Mouse (Mus musculus): ENCODE data around the gene Dclk2. TPM values are rescaled to one million over a fixed set of nuclear protein-coding genes. Genes with fewer than 3 reads are reported as not detected.

Gene Dclk2
- polyA plus RNA-seq, 1 experiment from 2014 or later: 14.9 TPM

DNA sequence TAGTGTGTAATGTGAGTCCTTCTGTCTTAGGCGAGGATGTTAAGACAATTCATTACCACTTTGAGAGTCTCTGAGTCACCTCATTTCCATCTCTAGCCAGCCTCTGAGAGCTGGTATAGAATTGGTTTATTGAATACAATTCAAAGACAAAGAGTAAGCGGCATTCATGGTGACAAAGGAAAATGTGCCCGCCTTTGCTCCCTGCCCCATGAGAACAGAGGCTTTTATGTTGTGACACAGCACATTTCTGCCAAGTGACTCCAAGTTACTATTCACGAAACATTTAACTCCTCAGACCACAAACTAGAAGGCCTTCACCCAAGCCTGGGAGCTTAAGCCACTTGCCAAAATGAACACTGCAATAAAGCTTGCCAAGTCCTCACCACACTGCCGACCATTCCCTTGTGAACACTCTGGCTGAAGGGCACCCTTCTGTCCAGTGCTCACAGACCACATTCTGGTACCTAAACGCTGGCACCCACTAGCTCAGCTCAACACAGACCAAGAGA is 47.5 kb downstream of the Dclk2 start:
- Histone ChIP-seq H3K4me1 (ENCODE audit: control insufficient read depth, low read depth, low read length) (no peaks in the 10 kb centered on the region), H3K4me2 (ENCODE audit: low read depth, low read length) (no peak overlapping the region), H3K9me3 (replicated peaks; ENCODE audit: control insufficient read depth, low read length) (no peaks in the 10 kb centered on the region), H3K4me3 (ENCODE audit: low read depth, low read length) (no peak overlapping the region), H3K27ac (ENCODE audit: low read length) (no peak overlapping the region), H3K36me3 (ENCODE audit: control insufficient read depth, insufficient read depth) (no peaks in the 10 kb centered on the region), H3K27me3 (ENCODE audit: control insufficient read depth, insufficient read depth, low read depth, low read length) (no peaks in the 10 kb centered on the region), H3K9ac (ENCODE audit: low read depth, low read length) (no peak overlapping the region)
- WGBS (ENCODE audit: insufficient replicate concordance): 55% methylated on average over 6 of the region's 6 CpGs
- ATAC-seq (ENCODE audit: low read depth): no peak

DNA sequence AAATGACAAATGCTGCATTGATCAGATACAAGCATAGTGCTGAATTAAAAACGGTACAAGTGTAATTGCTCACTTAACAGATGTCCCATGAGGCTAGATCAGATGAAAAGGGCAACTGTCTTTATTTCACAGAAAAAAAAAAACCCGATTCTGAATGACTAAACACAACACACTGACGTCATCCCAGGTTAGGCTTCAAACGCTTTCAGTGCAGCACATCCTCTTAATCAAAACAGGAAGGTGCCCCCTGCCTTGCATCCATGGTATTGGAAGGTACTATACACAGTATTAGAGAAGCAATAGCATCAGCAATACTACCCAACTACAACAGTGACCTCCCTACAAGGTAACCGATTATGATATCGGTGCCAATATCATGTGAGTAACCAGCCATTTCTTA is 49.7 kb downstream of the Dclk2 start:
- Histone ChIP-seq H3K4me2 (ENCODE audit: low read depth, low read length) (no peak overlapping the region), H3K9ac (ENCODE audit: low read depth, low read length) (no peak overlapping the region), H3K4me3 (ENCODE audit: low read depth, low read length) (no peak overlapping the region), H3K27me3 (ENCODE audit: control insufficient read depth, insufficient read depth, low read depth, low read length) (no peaks in the 10 kb centered on the region), H3K4me1 (ENCODE audit: control insufficient read depth, low read depth, low read length) (no peaks in the 10 kb centered on the region), H3K27ac (ENCODE audit: low read length) (no peak overlapping the region), H3K36me3 (ENCODE audit: control insufficient read depth, insufficient read depth) (no peaks in the 10 kb centered on the region), H3K9me3 (replicated peaks; ENCODE audit: control insufficient read depth, low read length) (no peaks in the 10 kb centered on the region)
- ATAC-seq (ENCODE audit: low read depth): no peak
- 63% methylated on average over 6 of the region's 6 CpGs for WGBS (ENCODE audit: insufficient replicate concordance)

- Histone ChIP-seq H3K4me2 (ENCODE audit: low read depth, low read length) (no peak overlapping the region), H3K4me3 (ENCODE audit: low read depth, low read length) (no peak overlapping the region), H3K27ac (ENCODE audit: low read length) (no peak overlapping the region), H3K27me3 (ENCODE audit: control insufficient read depth, insufficient read depth, low read depth, low read length) (no peaks in the 10 kb centered on the region), H3K9ac (ENCODE audit: low read depth, low read length) (no peak overlapping the region), H3K4me1 (ENCODE audit: control insufficient read depth, low read depth, low read length) (no peaks in the 10 kb centered on the region), H3K36me3 (ENCODE audit: control insufficient read depth, insufficient read depth) (no peaks in the 10 kb centered on the region), H3K9me3 (replicated peaks; ENCODE audit: control insufficient read depth, low read length) (no peaks in the 10 kb centered on the region)
- 61% methylated on average over 3 of the region's 3 CpGs for WGBS (ENCODE audit: insufficient replicate concordance)
- ATAC-seq (ENCODE audit: low read depth): no peak
Observed at GRCm38 (mm10) chr3:86870411-86870810, 50.2 kb downstream of the Dclk2 start.

DNA sequence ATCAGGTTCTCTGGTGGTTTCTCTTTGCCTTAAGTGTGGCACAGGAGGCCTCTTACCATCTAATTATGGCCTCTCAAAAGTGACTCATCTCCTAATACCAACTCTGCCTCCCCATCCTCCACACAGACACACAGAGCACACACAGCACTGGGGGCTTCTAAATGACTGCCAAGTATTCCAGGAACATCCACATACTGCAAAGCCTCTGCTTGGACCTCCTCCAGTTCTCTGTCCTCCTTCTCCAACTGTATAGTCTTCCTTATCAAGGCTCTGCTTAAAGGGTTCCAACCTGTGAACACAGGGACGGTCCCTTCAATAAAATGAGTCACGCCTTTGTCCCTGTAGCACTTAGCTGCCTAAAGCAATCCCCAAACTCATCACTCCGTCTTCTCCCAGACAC is 51.9 kb downstream of the Dclk2 start:
- H3K27me3 ChIP-seq (ENCODE audit: control insufficient read depth, insufficient read depth, low read depth, low read length): no peaks in the 10 kb centered on the region
- H3K27ac ChIP-seq (ENCODE audit: low read length): no peak overlapping the region
- no peak overlapping the region for H3K4me3 ChIP-seq (ENCODE audit: low read depth, low read length)
- H3K36me3 ChIP-seq (ENCODE audit: control insufficient read depth, insufficient read depth): no peaks in the 10 kb centered on the region
- no peak for ATAC-seq (ENCODE audit: low read depth)
- H3K9me3 ChIP-seq (replicated peaks; ENCODE audit: control insufficient read depth, low read length): no peaks in the 10 kb centered on the region
- H3K9ac ChIP-seq (ENCODE audit: low read depth, low read length): no peak overlapping the region
- no peak overlapping the region for H3K4me2 ChIP-seq (ENCODE audit: low read depth, low read length)
- WGBS (ENCODE audit: insufficient replicate concordance): 70% methylated on average over 3 of the region's 3 CpGs
- H3K4me1 ChIP-seq (ENCODE audit: control insufficient read depth, low read depth, low read length): no peaks in the 10 kb centered on the region

- no peak overlapping the region for H3K4me2 ChIP-seq (ENCODE audit: low read depth, low read length)
- H3K4me3 ChIP-seq (ENCODE audit: low read depth, low read length): no peak overlapping the region
- 39% methylated on average over 10 of the region's 10 CpGs for WGBS (ENCODE audit: insufficient replicate concordance)
- ATAC-seq (ENCODE audit: low read depth): no peak
- H3K36me3 ChIP-seq (ENCODE audit: control insufficient read depth, insufficient read depth): no peaks in the 10 kb centered on the region
- no peaks in the 10 kb centered on the region for H3K4me1 ChIP-seq (ENCODE audit: control insufficient read depth, low read depth, low read length)
- no peak overlapping the region for H3K9ac ChIP-seq (ENCODE audit: low read depth, low read length)
- H3K27me3 ChIP-seq (ENCODE audit: control insufficient read depth, insufficient read depth, low read depth, low read length): no peaks in the 10 kb centered on the region
- H3K27ac ChIP-seq (ENCODE audit: low read length): no peak overlapping the region
- no peaks in the 10 kb centered on the region for H3K9me3 ChIP-seq (replicated peaks; ENCODE audit: control insufficient read depth, low read length)
Observed at GRCm38 (mm10) chr3:86863327-86864008, 57.2 kb downstream of the Dclk2 start.

DNA sequence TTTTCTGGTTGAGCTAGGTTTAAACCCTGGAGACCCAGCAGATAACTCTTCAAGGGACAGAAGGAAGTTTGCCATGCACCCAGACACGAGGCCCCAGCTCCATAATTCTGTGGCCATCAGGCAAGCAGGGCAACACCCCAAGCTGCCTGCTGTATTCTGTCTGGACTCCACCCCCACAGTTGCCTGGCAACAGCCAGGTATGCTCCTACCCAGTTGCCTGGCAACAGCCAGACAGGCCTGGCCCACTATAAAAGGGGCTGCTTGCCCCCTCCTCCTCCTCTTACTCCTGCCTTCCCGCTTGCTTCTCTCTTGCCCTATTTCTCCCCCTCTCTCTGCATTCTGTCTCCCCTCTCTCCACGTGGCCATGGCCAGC is 57.7 kb downstream of the Dclk2 start:
- Histone ChIP-seq H3K4me2 (ENCODE audit: low read depth, low read length) (no peak overlapping the region), H3K27me3 (ENCODE audit: control insufficient read depth, insufficient read depth, low read depth, low read length) (no peaks in the 10 kb centered on the region), H3K4me3 (ENCODE audit: low read depth, low read length) (no peak overlapping the region), H3K27ac (ENCODE audit: low read length) (no peak overlapping the region), H3K9me3 (replicated peaks; ENCODE audit: control insufficient read depth, low read length) (no peaks in the 10 kb centered on the region), H3K4me1 (ENCODE audit: control insufficient read depth, low read depth, low read length) (no peaks in the 10 kb centered on the region), H3K36me3 (ENCODE audit: control insufficient read depth, insufficient read depth) (no peaks in the 10 kb centered on the region), H3K9ac (ENCODE audit: low read depth, low read length) (no peak overlapping the region)
- WGBS (ENCODE audit: insufficient replicate concordance): 29% methylated on average over 3 of the region's 3 CpGs
- no peak for ATAC-seq (ENCODE audit: low read depth)

- no peak overlapping the region for H3K27ac ChIP-seq (ENCODE audit: low read length)
- no peaks in the 10 kb centered on the region for H3K4me1 ChIP-seq (ENCODE audit: control insufficient read depth, low read depth, low read length)
- no peaks in the 10 kb centered on the region for H3K27me3 ChIP-seq (ENCODE audit: control insufficient read depth, insufficient read depth, low read depth, low read length)
- no peak overlapping the region for H3K4me2 ChIP-seq (ENCODE audit: low read depth, low read length)
- no peaks in the 10 kb centered on the region for H3K36me3 ChIP-seq (ENCODE audit: control insufficient read depth, insufficient read depth)
- H3K4me3 ChIP-seq (ENCODE audit: low read depth, low read length): no peak overlapping the region
- H3K9ac ChIP-seq (ENCODE audit: low read depth, low read length): no peak overlapping the region
- 65% methylated on average over 10 of the region's 10 CpGs for WGBS (ENCODE audit: insufficient replicate concordance)
- no peak for ATAC-seq (ENCODE audit: low read depth)
- no peaks in the 10 kb centered on the region for H3K9me3 ChIP-seq (replicated peaks; ENCODE audit: control insufficient read depth, low read length)
Observed at GRCm38 (mm10) chr3:86862245-86862938, 58.3 kb downstream of the Dclk2 start.

DNA sequence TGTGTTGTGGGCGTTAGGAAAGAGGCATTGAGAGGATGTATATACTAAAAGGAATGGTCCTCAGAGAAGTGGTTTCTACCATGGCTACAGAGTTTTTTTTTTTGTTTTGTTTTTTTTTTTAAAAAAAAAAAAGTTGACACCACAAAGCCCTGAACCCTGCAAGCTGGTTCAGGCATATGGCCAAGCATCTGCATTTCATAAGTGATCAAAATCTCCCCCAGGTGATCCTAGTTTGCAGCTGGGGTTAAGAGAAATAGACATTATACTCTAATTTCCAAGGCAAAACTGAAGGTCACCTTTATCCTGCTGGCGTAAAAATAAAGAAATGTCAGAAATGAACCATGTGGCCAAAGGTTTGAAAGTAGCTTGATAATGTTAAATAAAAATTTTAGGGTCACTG is 60.9 kb downstream of the Dclk2 start:
- Histone ChIP-seq H3K27me3 (ENCODE audit: control insufficient read depth, insufficient read depth, low read depth, low read length) (no peaks in the 10 kb centered on the region), H3K9ac (ENCODE audit: low read depth, low read length) (no peak overlapping the region), H3K27ac (ENCODE audit: low read length) (no peak overlapping the region), H3K4me2 (ENCODE audit: low read depth, low read length) (no peak overlapping the region), H3K36me3 (ENCODE audit: control insufficient read depth, insufficient read depth) (no peaks in the 10 kb centered on the region), H3K4me3 (ENCODE audit: low read depth, low read length) (no peak overlapping the region), H3K4me1 (ENCODE audit: control insufficient read depth, low read depth, low read length) (no peaks in the 10 kb centered on the region), H3K9me3 (replicated peaks; ENCODE audit: control insufficient read depth, low read length) (no peaks in the 10 kb centered on the region)
- WGBS (ENCODE audit: insufficient replicate concordance): 72% methylated on average over 2 of the region's 2 CpGs
- ATAC-seq (ENCODE audit: low read depth): no peak

GRCm38 (mm10) chr3:86858699-86859098 is 62.0 kb downstream of the Dclk2 start:
- Histone ChIP-seq H3K4me2 (ENCODE audit: low read depth, low read length) (no peak overlapping the region), H3K36me3 (ENCODE audit: control insufficient read depth, insufficient read depth) (no peaks in the 10 kb centered on the region), H3K27ac (ENCODE audit: low read length) (no peak overlapping the region), H3K27me3 (ENCODE audit: control insufficient read depth, insufficient read depth, low read depth, low read length) (no peaks in the 10 kb centered on the region), H3K4me1 (ENCODE audit: control insufficient read depth, low read depth, low read length) (no peaks in the 10 kb centered on the region), H3K9me3 (replicated peaks; ENCODE audit: control insufficient read depth, low read length) (no peaks in the 10 kb centered on the region), H3K4me3 (ENCODE audit: low read depth, low read length) (no peak overlapping the region), H3K9ac (ENCODE audit: low read depth, low read length) (no peak overlapping the region)
- no peak for ATAC-seq (ENCODE audit: low read depth)
- WGBS (ENCODE audit: insufficient replicate concordance): 80% methylated on average over 5 of the region's 5 CpGs
